Mouse (Mus musculus): Measurements from ENCODE around the gene Tbc1d22a. TPM values are rescaled to one million over a fixed set of nuclear protein-coding genes. Genes with fewer than 3 reads are reported as not detected.

Gene Tbc1d22a
- polyA plus RNA-seq, 1 experiment: 48.1 TPM

- no peak for DNase-seq (ENCODE audit: low read depth)
Observed at GRCm38 (mm10) chr15:86234517-86235441, 20.5 kb downstream of the Tbc1d22a start.

- DNase-seq (ENCODE audit: low read depth): no peak
Observed at GRCm38 (mm10) chr15:86236252-86236651, 22.0 kb downstream of the Tbc1d22a start.

- no peak for DNase-seq (ENCODE audit: low read depth)
Observed at GRCm38 (mm10) chr15:86238076-86238475, 23.8 kb downstream of the Tbc1d22a start.

DNA sequence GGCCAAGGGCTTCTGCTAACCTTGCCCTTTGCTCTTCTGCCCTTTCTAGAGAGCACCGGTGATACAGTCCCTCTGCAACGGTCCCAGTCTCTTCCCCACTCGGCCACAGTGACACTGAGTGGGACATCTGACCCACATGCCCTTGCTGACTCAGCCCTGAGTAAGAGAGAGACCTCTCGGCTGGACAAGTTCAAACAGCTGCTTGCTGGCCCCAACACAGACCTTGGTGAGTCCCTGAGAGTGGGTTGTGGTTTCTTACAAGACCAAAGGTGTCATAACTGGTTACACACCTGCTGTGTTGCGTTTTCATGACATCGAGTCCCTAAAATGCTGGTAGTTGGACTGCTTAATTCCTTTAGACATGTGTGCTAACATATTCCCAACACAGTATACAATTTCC is 24.8 kb downstream of the Tbc1d22a start:
- DNase-seq (ENCODE audit: low read depth): no peak

DNA sequence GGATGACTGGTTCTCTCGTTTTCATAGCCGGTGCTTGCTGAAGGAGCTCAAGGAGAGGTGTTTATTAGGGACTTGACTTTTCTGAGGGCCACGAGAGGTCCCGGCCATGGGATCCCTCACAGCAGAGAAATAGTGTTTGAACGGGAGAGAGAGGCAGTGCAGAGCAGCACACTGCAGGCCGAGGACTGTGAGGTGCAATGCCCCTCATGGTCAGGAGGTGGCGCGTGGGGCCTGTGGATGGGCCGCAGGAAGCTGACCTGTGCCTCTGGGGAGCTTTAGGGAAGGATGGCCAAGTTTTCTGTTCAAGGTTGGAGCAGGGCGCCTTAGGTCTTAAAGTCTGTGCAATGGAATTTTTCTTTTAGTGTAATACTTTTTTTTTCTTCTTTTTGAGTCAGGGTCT is 25.5 kb downstream of the Tbc1d22a start:
- DNase-seq (ENCODE audit: low read depth): no peak

GRCm38 (mm10) chr15:86243708-86244107 is 29.4 kb downstream of the Tbc1d22a start:
- DNase-seq (ENCODE audit: low read depth): no peak

- no peak for DNase-seq (ENCODE audit: low read depth)
Observed at GRCm38 (mm10) chr15:86244380-86244779, 30.1 kb downstream of the Tbc1d22a start.

DNA sequence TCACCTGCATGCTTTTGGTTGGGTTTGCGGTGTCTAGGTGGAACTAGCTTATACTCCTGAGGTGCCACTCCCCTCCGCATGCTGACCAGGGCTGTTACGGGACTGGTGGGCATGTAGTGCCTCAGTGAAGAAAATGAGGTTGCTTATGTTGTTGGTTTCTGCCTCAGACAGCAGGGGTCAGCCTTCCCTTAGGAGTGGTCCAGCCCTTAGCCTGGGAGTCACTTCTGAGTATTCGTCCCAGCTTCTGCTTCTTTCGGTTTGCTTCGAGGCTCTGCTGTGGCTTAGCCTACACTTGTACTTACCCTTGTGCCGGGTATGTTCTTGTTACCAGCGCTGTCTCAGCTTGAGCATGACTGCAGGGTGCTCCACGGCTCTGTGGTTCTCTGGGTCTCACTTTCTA is 36.0 kb downstream of the Tbc1d22a start:
- DNase-seq (ENCODE audit: low read depth): no peak

DNA sequence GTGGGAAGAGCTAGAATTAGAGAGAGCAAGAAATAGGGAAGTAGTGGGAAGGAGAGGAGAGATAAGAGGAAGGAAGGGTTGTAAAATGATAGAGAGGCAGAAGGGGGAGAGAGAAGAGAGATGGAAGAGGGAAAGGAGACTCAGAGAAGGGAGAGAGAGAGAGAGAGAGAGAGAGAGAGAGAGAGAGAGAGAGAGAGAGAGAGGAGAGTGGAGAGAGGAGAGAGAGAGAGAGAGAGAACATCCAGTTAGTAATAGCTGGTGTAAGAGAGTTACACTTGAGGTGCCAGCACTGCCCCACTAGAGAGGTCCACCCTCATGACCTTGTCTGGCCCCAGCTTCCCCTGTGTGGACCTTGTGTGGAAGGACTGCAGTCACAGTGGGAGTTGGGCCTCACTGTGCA is 37.9 kb downstream of the Tbc1d22a start:
- DNase-seq (ENCODE audit: low read depth): no peak

GRCm38 (mm10) chr15:86252684-86253083 is 38.4 kb downstream of the Tbc1d22a start:
- no peak for DNase-seq (ENCODE audit: low read depth)

GRCm38 (mm10) chr15:86253411-86253810 is 39.2 kb downstream of the Tbc1d22a start:
- DNase-seq (ENCODE audit: low read depth): no peak

GRCm38 (mm10) chr15:86256201-86256600 is 41.9 kb downstream of the Tbc1d22a start:
- no peak for DNase-seq (ENCODE audit: low read depth)

DNA sequence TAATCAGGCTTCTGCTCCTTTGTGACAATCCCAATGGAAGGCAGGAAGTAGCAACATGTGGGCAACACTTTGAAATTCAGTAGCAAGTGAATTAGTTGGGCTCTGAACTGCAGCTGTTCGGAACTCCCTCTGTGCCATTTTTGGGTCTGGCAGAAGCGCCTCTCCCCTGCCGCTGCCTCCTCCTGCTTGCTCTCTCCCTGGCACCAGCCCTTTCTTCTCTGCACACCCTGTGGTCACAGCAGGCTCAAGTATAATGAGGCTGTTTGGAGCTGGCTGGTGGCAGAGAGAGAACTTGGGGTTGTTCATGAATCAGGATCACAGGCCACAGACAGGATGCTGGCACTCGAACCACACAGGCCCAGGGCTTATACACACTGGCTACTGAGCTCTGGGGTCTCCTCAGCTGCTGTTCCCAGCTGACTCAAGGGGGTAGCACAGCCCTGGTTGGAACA is 42.5 kb downstream of the Tbc1d22a start:
- no peak for DNase-seq (ENCODE audit: low read depth)

DNA sequence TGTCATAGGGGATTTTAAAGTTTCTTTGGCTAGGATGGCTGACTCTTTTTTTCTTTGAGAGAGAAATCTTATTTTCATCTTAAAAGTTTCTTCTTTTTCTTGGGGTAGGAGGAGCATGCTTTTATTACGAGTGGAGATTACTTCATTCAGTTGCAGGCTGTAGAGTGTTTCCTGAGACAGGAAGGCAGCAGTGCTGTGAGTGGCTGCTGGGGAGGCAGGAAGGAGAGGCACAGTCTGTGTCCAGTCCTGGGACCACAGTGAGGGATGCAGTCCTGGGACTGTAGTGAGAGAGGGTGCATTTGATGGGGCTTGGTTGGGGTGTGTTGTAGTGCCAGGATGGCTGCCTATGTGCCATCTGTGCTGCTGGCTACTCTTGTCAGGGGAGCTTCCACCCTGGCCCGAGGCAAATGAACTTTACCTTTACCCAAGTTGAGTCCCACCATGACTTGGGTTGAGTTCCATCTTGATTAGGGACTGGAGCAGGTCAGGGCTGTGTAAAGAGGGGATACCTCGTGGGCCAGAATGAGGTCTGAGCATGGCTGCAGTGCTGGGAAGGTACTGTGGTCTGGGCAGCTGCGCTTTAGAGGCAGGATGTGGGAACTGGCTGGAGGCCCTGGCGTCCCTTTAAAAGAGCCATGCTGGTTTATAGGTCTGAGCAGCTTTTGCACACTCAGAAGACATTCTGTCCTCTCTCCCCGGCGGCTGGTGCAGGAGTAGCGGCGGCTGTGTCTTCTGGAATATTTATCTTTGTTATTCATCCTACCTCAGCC is 43.8 kb downstream of the Tbc1d22a start:
- no peak for DNase-seq (ENCODE audit: low read depth)

GRCm38 (mm10) chr15:86259233-86259632 is 45.0 kb downstream of the Tbc1d22a start:
- DNase-seq (ENCODE audit: low read depth): no peak

DNA sequence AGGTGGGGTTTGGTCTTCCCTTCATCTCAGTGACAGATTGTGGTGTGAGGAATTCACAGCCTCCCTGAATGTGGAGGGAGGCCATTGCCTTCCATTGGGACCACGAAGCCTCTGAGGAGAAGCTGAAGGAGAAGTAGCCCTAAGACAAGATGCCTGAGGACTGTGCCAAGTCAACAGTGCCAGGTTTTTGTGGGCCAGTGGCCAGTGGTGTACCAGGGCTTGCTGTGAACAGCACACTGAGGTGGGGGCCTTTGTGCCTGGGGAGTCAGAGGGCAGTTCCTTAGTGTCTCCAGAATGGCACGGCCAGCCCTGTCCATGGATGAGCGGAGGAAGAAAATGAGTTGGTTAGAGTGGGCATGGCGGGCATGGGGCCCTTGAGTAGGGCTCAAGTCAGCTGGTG is 45.9 kb downstream of the Tbc1d22a start:
- no peak for DNase-seq (ENCODE audit: low read depth)

- no peak for DNase-seq (ENCODE audit: low read depth)
Observed at GRCm38 (mm10) chr15:86264389-86264788, 50.1 kb downstream of the Tbc1d22a start.

DNA sequence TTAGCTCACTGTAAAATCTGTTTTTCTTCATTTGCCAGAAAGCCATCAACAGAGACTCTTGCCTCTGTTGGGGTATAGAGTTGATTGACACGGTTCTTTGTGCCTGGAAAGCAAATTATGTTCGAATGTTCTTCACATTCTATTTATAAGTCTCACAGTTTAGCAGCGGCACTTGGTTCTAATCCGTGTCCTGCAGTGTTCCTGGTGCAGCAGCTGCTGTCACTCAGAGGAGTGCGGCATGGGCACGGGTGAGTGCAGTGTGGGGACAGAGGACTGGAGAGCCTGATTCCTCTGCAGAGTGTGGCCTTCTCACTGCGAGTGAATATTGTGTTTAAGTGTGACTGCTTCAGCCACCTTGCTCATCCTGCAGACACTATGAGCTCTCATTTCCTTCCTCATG is 50.5 kb downstream of the Tbc1d22a start:
- DNase-seq (ENCODE audit: low read depth): no peak

GRCm38 (mm10) chr15:86266975-86267374 is 52.7 kb downstream of the Tbc1d22a start:
- DNase-seq (ENCODE audit: low read depth): no peak

DNA sequence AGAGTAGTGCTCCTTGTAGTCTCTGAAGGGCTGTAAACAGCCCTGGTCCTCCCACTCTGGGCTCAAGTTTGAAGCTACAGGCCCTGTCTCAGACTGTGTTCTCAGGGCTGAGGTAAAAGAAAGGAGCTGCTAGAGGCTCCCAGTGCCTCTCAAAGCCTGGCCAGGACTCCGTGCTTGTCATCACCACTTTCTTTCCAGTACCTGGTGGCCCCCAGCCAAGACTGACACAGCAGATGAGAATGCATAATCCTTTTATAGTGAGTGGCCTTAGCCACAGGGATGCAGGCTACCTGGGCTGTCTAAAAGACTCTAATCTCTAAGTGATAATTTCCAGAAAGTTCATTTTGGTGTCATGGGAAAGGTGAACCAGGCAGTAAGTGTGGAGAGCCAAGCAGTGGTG is 54.3 kb downstream of the Tbc1d22a start:
- no peak for DNase-seq (ENCODE audit: low read depth)

- DNase-seq (ENCODE audit: low read depth): no peak
Observed at GRCm38 (mm10) chr15:86275754-86276153, 61.5 kb downstream of the Tbc1d22a start.

DNA sequence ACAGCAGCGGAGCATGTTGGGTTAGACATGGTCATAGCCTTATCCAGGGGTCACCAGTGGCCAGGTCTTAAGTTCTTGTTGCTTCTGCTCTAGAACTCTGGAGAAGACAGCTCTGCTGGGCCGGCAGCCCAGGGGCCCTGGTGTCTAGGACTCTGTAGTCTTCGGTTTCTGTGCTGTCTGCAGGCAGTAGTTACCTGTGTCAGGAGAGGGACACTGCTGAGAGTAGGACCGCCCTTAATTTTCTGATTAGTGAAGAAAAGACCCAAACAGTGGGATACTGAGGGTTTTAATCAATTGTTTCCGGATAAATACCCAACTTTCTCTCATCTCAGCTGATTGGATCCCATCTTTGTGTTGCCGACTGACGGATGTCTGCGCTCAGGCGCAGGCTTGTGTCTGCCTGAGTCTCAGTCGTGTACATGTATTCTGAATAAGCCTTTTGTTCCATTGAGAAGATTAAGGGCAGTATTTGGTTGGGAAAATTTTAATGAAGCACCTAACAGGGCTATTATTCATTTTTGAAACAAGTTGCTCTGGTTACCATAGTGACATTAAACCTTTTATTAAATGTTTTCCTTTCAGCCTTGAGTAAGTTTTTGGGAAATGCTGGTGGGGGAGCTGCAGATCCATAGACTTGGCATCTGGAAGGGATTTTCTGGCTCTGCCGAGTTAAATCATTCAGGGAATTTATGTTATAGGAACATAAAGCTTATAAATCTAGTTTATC is 62.4 kb downstream of the Tbc1d22a start:
- no peak for DNase-seq (ENCODE audit: low read depth)
